Mouse (Mus musculus) E14TG2a.4 (cell line): Measurements from ENCODE around the gene Bptf.
"Not testable (repeated sequence)": the region's sequence is repeated elsewhere in the genome, so short reads cannot be mapped to it uniquely, and the experiment has no call there.

Experiments
- H3K27me3 ChIP-seq: 2 replicates; pipeline ENCODE4 v1.6.1; 2014; ENCODE audit warnings: low read length, control low read depth; ENCODE audit not compliant: insufficient read depth
- H3K36me3 ChIP-seq: 2 replicates; pipeline ENCODE4 v1.6.1; 2014; ENCODE audit warnings: low read length, control low read depth; ENCODE audit not compliant: insufficient read depth
- H3K4me1 ChIP-seq: replicated peaks from 2 replicates; pipeline ENCODE4 v1.6.1; 2014; ENCODE audit warnings: low read depth, low read length, control low read depth
- H3K4me3 ChIP-seq: replicated peaks from 2 replicates; pipeline ENCODE4 v1.5.1; 2014; ENCODE audit warnings: mild to moderate bottlenecking, low read length
- H3K9me3 ChIP-seq: 2 replicates; pipeline ENCODE4 v1.6.1; 2014; ENCODE audit warnings: low read length, control low read depth
- CTCF ChIP-seq: conservative IDR thresholded peaks from 2 replicates; pipeline ENCODE4 v1.5.1; 2014; ENCODE audit warnings: low read length
- NANOG ChIP-seq: IDR thresholded peaks from 2 replicates; pipeline ENCODE4 v1.6.1; 2014; ENCODE audit warnings: borderline replicate concordance, low read length, mixed read lengths
- POU5F1 ChIP-seq: IDR thresholded peaks from 2 replicates; pipeline ENCODE4 v1.6.1; 2014; ENCODE audit warnings: low read length, borderline replicate concordance

Bptf gene

DNA sequence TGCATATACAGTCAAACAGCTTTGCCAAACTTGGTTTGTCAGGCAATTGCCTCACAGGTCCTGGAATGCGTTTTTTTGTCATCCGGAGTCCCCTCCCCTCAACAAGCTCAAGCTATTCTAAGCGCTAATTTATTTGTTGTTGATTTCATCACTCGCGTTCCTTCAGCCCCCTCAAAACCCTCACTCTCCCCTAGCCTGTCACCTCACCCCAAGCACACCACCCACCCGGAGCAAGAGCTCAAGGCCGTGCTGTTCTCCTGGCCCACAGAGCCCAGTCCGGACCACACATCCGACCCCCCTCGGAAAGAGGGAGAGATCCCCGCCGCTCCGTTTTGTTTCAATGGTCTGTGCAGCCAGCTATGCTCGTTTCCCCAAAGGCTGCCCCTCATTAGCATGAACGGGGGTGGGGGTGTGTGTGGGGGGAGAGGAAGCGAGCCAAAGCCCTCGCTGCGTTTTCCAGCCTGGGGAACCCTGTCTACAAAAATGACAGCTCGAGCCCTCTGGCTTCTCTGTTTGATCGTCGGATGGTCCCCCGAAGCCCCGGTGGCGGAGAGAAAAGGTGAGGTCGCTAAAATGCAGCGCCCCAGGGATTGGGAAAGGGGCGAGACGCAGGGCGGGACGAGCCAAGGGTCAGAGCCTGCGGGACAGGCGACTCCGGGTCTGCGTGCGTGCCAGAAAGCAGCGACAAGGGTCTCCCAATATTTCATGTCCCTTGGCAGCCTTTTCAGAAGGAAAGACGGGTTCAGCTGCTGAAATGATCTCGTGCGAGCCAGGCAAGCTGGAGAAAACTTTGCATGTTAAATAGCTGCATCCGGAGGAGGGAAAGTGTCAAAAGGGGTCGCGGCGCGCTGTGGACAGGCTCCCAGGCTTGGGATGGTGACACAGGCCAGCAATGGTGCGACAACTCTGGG, 106.3 kb downstream of the Bptf start, which contains the start of gene 1810010H24Rik:
Gene 1810010H24Rik, plus strand, starts transcription at position 271 of the 911 bp plus-strand sequence.
- Histone ChIP-seq H3K27me3 (peaks cover 34% of the 10 kb centered on the region), H3K9me3 (no peaks in the 10 kb centered on the region), H3K36me3 (no peaks in the 10 kb centered on the region), H3K4me1 (peaks cover 76% of the 10 kb centered on the region), H3K4me3 (peak within 1 kb of the TSS; percentile 73)
- no peak for TF ChIP-seq NANOG
- TF ChIP-seq CTCF, result no peak
- no peak for TF ChIP-seq POU5F1

DNA sequence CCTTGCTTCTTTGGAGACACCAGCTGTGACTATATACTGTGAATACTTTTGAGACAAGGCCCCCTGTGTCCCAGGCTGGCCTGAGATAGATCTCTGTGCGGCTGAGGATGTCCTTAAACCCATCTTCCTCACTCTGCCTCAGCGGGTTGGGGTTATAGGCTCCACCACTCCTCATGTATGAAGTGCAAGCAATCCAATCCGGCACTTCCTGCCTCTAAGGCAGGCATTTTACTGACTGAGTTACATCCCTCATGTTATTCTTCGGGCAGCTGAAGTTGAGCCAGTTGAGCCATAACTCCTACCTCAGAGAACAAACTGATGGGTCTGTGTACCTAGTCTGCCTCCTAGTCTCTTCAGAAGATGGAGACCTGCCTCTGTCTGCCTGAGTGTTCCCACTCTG, 107.5 kb downstream of the Bptf start:
- Histone ChIP-seq H3K9me3 (no peaks in the 10 kb centered on the region), H3K27me3 (peaks cover 34% of the 10 kb centered on the region), H3K36me3 (no peaks in the 10 kb centered on the region), H3K4me1 (peaks cover 69% of the 10 kb centered on the region), H3K4me3 (peak overlapping the region; percentile 73; the same call in 1 of the 2 replicates)
- TF ChIP-seq NANOG (no peak), POU5F1 (no peak), CTCF (no peak)

DNA sequence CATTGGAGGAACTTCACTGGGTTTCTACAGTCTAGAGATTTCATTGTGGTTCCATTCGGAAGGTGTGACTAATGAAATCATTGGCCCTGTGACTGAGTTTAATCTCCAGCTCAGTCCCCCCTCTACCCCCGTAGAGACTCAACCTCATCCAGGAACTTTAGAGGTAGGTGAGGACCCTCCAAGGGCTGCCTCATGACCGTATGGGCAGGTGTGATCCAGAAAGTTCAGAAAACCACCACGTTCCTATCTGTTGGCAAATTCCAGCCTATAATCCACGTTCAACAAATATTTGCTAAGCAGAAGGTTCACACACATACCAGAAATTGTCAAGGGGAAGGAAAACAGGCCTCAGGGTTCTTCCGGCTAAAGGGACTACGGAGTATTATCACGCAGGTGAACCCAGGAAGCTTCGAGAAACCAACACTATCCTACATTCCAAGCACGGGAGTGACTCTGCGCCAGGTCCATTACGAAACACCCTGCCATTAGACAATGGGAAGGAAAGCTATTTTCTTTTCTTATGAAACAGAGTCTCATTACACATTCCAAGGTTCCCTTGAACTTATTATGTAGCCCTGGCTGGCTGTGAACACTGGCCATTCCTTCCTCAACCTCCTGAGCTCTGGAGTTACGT, 109.8 kb downstream of the Bptf start:
- H3K4me1 ChIP-seq, result peaks cover 67% of the 10 kb centered on the region
- no peaks in the 10 kb centered on the region for H3K9me3 ChIP-seq
- peaks cover 34% of the 10 kb centered on the region for H3K27me3 ChIP-seq
- no peak for TF ChIP-seq CTCF
- TF ChIP-seq POU5F1, result no peak
- TF ChIP-seq NANOG, result no peak
- H3K4me3 ChIP-seq, result no peak overlapping the region
- no peaks in the 10 kb centered on the region for H3K36me3 ChIP-seq

DNA sequence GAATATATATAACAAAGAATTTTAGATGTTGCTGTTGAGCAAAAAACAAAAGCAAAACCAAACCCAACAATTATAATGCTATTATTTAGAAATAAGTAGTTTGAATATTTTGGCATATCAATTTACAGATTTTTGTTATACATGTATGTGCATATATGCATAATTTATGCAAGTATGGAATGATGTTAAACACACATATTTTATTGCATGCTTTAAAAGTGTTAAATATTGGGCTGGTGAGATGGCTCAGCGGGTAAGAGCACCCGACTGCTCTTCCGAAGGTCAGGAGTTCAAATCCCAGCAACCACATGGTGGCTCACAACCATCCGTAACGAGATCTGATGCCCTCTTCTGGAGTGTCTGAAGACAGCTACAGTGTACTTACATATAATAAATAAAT, 112.2 kb downstream of the Bptf start:
- H3K9me3 ChIP-seq, H3K36me3 ChIP-seq, H3K4me3 ChIP-seq: not testable (repeated sequence)
- Histone ChIP-seq H3K27me3 (peaks cover 16% of the 10 kb centered on the region), H3K4me1 (peaks cover 44% of the 10 kb centered on the region)
- TF ChIP-seq POU5F1, result 0 out of 2 replicates have a peak, but pooled peaks have one; percentile 32

DNA sequence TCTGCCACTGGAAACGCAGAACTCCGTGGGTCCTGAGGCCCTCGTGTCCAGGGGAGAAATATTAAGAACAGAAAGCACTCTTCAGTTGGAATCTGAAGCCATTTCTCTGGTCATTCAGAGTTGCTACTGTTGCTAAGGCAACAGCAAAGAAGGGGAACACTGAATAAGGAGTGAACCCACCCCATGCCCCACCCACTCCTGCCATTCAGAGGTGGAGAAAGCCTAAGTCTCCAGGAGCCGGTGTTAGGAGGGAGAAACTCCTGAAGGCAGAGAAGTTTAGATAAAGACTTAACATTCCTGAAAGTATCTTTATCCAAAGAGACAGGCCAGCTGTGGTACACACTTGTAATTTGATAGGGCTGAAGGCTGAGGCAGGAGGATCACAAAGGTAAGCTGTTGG, 112.6 kb downstream of the Bptf start:
- no peak for TF ChIP-seq CTCF
- no peak for TF ChIP-seq NANOG
- TF ChIP-seq POU5F1, result no peak
- Histone ChIP-seq H3K36me3 (no peaks in the 10 kb centered on the region), H3K27me3 (peaks cover 12% of the 10 kb centered on the region), H3K4me3 (peak overlapping the region; percentile 56), H3K4me1 (peaks cover 44% of the 10 kb centered on the region), H3K9me3 (no peaks in the 10 kb centered on the region)

DNA sequence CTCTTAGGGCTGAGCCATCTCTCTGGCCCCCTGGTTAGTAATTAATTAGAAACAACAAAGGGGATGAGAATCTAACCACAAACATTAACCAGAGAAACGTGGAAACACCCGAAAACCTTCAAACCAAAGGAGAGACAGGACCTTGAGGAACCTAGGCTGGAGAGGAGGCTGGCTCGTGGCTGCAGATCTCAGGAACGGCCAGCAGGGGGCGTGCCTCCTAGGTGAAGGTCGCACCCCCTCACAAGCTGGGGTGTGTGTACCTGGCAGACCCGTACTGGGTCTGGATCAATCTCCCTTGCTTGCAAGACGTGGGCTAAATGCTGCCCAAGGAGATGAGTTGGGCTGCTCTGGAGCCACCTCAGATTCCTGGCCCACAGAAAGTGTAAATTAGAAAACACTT, 113.3 kb downstream of the Bptf start:
- TF ChIP-seq CTCF (peak; percentile 86), NANOG (no peak)
- Histone ChIP-seq H3K36me3 (no peaks in the 10 kb centered on the region), H3K4me1 (peaks cover 40% of the 10 kb centered on the region), H3K27me3 (peaks cover 9% of the 10 kb centered on the region), H3K9me3 (no peaks in the 10 kb centered on the region), H3K4me3 (peak overlapping the region; percentile 56)

DNA sequence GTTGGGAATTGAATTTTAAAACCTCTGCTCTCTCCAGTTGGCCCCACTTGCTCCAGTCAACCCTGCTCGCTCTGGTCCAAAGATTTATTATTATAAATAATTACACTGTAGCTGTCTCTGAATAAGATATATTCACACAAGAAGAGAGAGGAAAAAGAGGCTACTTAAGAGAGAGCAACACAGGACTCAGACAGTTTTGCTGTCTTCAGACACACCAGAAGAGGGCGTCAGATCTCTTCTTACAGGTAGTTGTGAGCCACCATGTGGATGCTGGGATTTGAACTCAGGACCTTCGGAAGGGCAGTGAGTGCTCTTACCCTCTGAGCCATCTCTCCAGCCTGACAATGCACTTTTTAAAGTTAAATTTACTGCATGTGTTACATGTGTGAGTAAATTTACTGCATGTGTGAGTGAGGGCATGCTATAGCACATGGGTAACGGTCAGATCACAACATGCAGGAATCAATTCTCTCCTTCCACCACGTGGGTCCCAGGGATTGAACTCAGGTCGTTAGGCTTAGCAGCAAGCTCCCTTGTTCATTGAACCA, 114.5 kb downstream of the Bptf start:
- Histone ChIP-seq H3K36me3 (no peaks in the 10 kb centered on the region), H3K4me1 (peaks cover 32% of the 10 kb centered on the region), H3K9me3 (no peaks in the 10 kb centered on the region), H3K4me3 (no peak overlapping the region), H3K27me3 (no peaks in the 10 kb centered on the region)
- no peak for TF ChIP-seq NANOG

DNA sequence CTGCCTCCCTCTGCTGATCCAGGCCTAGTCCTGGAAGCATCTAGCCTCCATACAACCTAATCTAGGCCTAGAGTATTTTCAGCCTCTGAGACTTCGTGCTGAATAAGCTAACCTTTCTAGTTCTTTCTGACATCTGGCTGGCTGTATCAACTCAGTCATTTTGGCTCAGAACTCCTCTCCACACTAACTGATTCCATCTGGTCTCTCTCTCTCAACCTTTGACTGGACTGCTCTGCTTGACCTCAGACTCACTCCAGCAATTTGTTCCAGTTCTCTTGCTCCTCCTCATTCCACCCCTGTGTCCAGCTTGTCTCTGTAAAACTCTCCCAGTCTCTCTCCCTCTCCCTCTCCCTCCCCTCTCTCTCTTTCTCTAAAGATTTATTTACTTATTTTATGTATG, 115.0 kb downstream of the Bptf start:
- Histone ChIP-seq H3K36me3 (no peaks in the 10 kb centered on the region), H3K27me3 (no peaks in the 10 kb centered on the region), H3K4me1 (peaks cover 28% of the 10 kb centered on the region), H3K9me3 (no peaks in the 10 kb centered on the region), H3K4me3 (no peak overlapping the region)
- no peak for TF ChIP-seq NANOG
- no peak for TF ChIP-seq POU5F1
- TF ChIP-seq CTCF, result no peak

DNA sequence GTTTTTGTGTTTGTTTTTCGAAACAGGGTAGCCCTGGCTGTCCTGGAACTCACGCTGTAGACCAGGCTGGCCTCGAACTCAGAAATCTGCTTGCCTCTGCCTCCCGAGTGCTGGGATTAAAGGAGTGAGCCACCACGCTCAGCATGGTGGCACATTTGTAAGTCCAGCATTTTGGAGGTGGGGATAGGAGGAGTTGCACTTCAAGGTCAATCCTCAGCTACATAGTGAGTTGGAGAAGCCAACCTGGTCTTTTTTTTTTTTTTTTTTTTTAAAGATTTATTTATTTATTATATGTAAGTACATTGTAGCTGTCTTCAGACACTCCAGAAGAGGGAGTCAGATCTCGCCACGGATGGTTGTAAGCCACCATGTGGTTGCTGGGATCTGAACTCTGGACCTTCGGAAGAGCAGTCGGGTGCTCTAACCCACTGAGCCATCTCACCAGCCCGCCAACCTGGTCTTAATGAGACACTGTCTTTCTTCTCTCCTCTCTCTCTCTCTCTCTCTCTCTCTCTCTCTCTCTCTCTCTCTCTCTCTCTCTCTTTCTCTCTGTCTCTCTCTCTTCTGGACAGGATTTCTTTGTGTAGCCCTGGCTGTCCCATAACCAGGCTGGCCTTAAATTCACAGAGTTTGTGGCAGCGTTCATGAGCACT, 116.3 kb downstream of the Bptf start:
- not testable (repeated sequence) for H3K9me3 ChIP-seq, H3K36me3 ChIP-seq, H3K27me3 ChIP-seq, H3K4me3 ChIP-seq
- H3K4me1 ChIP-seq, result peaks cover 36% of the 10 kb centered on the region
